ENCODE assay signal across 23 mouse cellular contexts in the genomic region with DNA sequence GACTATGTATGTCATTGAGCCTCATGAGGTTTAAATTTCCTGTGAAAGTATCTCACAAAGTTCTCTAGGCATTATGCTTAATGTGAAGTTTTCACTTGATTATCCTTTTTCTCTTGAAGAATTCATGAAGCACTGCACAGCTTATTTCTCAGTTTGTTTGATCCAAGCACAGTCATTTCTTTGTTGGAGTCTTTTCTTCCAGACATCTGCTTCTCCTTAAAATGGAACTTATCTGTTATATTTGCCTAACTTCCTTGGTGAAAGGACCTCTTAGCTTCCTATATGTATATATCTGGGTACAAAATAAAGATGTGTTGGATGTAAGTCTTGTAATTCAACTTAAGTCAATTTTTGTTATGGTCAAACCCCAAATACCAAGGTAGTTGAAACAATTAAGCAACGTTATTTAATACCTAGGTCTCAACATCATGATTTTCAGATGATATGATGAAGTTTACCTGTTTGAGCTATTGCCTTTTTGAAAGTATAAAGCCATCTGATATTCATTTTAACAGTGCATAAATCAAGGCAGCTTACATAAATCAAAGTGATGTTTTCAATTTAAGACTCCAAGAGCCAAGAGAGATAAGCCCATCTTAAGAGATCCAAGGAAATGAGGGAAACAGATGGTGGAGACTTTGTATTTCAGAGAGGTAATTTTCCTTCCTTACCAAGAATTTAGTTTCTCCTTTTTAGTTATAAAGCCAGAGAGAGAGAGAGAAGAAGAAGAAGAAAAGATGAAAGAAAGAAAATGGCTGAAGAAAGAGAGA.
A peak's percentile ranks its signal among the peaks of the same experiment; 100 is the strongest.
DNase-seq lines count a peak whose midpoint lies in the region; ATAC-seq and TF ChIP-seq lines count a peak whose summit lies in the region.
"Had no signal": no experiment of that assay in that cellular context is flagged by ENCODE, and none has a peak within 500 bp of the region (broad histone marks: within the 10 kb centered on the region; RNA-seq: fewer than 3 reads in every experiment).

No protein-coding gene starts in this region.

- no peak overlapping the region for H3K4me2 ChIP-seq in limb, embryonic 14.5 days (replicated peaks; ENCODE audit: low read depth, low read length, severe bottlenecking)
- H3K4me2 ChIP-seq in hindbrain, embryonic 11.5 days (replicated peaks; ENCODE audit: low read depth, low read length): no peak overlapping the region
- H3K4me2 ChIP-seq: embryonic facial prominence, embryonic 12.5 days; forebrain, embryonic 12.5 days; hindbrain, embryonic 14.5 days had no signal

- H3K9me3 ChIP-seq in limb, embryonic 14.5 days (ENCODE audit: control insufficient read depth, low read length): no peaks in the 10 kb centered on the region
- H3K9me3 ChIP-seq in limb, embryonic 10.5 days (replicated peaks): no peaks in the 10 kb centered on the region
- H3K9me3 ChIP-seq in hindbrain, embryonic 11.5 days (ENCODE audit: control insufficient read depth, low read length): no peaks in the 10 kb centered on the region
- H3K9me3 ChIP-seq: embryonic facial prominence, embryonic 12.5 days; forebrain, embryonic 12.5 days; heart, embryonic 10.5 days had no signal

- no peaks in the 10 kb centered on the region for H3K36me3 ChIP-seq in limb, embryonic 14.5 days (ENCODE audit: control insufficient read depth, insufficient read depth, low read length)
- no peaks in the 10 kb centered on the region for H3K36me3 ChIP-seq in limb, embryonic 10.5 days
- no peaks in the 10 kb centered on the region for H3K36me3 ChIP-seq in hindbrain, embryonic 11.5 days (ENCODE audit: control insufficient read depth, insufficient read depth, low read length)
- H3K36me3 ChIP-seq: embryonic facial prominence, embryonic 12.5 days; forebrain, embryonic 12.5 days; heart, embryonic 10.5 days had no signal

- WGBS in limb, embryonic 14.5 days: 54% methylated on average over 1 of the region's 1 CpGs
- 63% methylated on average over 1 of the region's 1 CpGs for WGBS in limb, embryonic 10.5 days
- WGBS in hindbrain, embryonic 11.5 days: 77% methylated on average over 1 of the region's 1 CpGs

- H3K4me3 ChIP-seq in limb, embryonic 14.5 days (replicated peaks; ENCODE audit: low read length): no peak overlapping the region
- H3K4me3 ChIP-seq in limb, embryonic 10.5 days: no peak overlapping the region
- H3K4me3 ChIP-seq in hindbrain, embryonic 11.5 days (ENCODE audit: low read depth, low read length): no peak overlapping the region
- H3K4me3 ChIP-seq: embryonic facial prominence, embryonic 12.5 days; forebrain, embryonic 12.5 days; heart, embryonic 10.5 days had no signal

- H3K4me1 ChIP-seq in limb, embryonic 14.5 days (ENCODE audit: control insufficient read depth, insufficient read depth, low read length): no peaks in the 10 kb centered on the region
- H3K4me1 ChIP-seq in limb, embryonic 10.5 days: no peaks in the 10 kb centered on the region
- H3K4me1 ChIP-seq in hindbrain, embryonic 11.5 days (replicated peaks; ENCODE audit: control insufficient read depth, insufficient read depth, low read length): no peaks in the 10 kb centered on the region
- H3K4me1 ChIP-seq: embryonic facial prominence, embryonic 12.5 days; forebrain, embryonic 12.5 days; heart, embryonic 10.5 days had no signal

- no peaks in the 10 kb centered on the region for H3K27me3 ChIP-seq in limb, embryonic 14.5 days (ENCODE audit: control insufficient read depth, insufficient read depth, low read length)
- no peaks in the 10 kb centered on the region for H3K27me3 ChIP-seq in limb, embryonic 10.5 days (ENCODE audit: low read depth, poor library complexity, severe bottlenecking)
- H3K27me3 ChIP-seq in hindbrain, embryonic 11.5 days (ENCODE audit: control insufficient read depth, insufficient read depth, low read length): no peaks in the 10 kb centered on the region
- H3K27me3 ChIP-seq: embryonic facial prominence, embryonic 12.5 days; forebrain, embryonic 12.5 days; Patski had no signal

- no peak for TF ChIP-seq POLR2A in limb, embryonic 14.5 days (IDR thresholded peaks at IDR 0.05; ENCODE audit: borderline replicate concordance, extremely low read depth, insufficient read depth, insufficient read length)

- no peak overlapping the region for H3K27ac ChIP-seq in limb, embryonic 14.5 days (replicated peaks; ENCODE audit: low read depth, low read length)
- no peak overlapping the region for H3K27ac ChIP-seq in limb, embryonic 10.5 days
- no peak overlapping the region for H3K27ac ChIP-seq in hindbrain, embryonic 11.5 days (ENCODE audit: low read depth, low read length)
- H3K27ac ChIP-seq: embryonic facial prominence, embryonic 12.5 days; forebrain, embryonic 12.5 days; heart, embryonic 10.5 days; hindbrain, embryonic 14.5 days had no signal

- peak; percentile 29 for DNase-seq in embryo, embryonic 10.5 days (ENCODE audit: low spot score)
- DNase-seq in embryo, embryonic 9.5 days (ENCODE audit: extremely low spot score): no peak
- peak; percentile 40 for DNase-seq in limb, embryonic 14.5 days (ENCODE audit: low spot score)
- DNase-seq in limb, embryonic 10.5 days (ENCODE audit: low spot score): no peak
- peak; percentile 53 for DNase-seq in mesoderm, embryonic 11.5 days (ENCODE audit: low read depth, low spot score)
- DNase-seq in hindbrain, embryonic 11.5 days (ENCODE audit: low spot score): no peak
- DNase-seq in kidney, postnatal 4 days: no peak
- DNase-seq: adrenal gland, postnatal 14 days; cerebellum, adult 18-20 months; cerebellum, adult 9-11 months; cerebellum, postnatal 36 days; heart, adult 18-20 months; heart, postnatal 10 days; heart, postnatal 4 days; kidney, adult 8-10 months had no signal

- H3K9ac ChIP-seq in limb, embryonic 14.5 days (ENCODE audit: low read depth, low read length, severe bottlenecking): no peak overlapping the region
- no peak overlapping the region for H3K9ac ChIP-seq in hindbrain, embryonic 11.5 days (ENCODE audit: low read depth, low read length)
- H3K9ac ChIP-seq: embryonic facial prominence, embryonic 12.5 days; forebrain, embryonic 12.5 days; hindbrain, embryonic 14.5 days had no signal

- ATAC-seq in limb, embryonic 14.5 days (ENCODE audit: low FRiP score, low read depth): no peak
- no peak for ATAC-seq in hindbrain, embryonic 11.5 days (ENCODE audit: low FRiP score)
- ATAC-seq: activated CD4-positive, CD25-positive, alpha-beta regulatory T cell, adult 4 months; forebrain, embryonic 16.5 days; intestine, postnatal 0 days; Patski had no signal

Comparison
In these comparisons a context has a peak if more than half of its experiments do, and no peak if none do; other contexts are left out.
1. DNase-seq: peak in embryo, embryonic 10.5 days (single experiment), limb, embryonic 14.5 days (single experiment) and mesoderm, embryonic 11.5 days (single experiment); none in embryo, embryonic 9.5 days (single experiment), limb, embryonic 10.5 days (single experiment), hindbrain, embryonic 11.5 days (single experiment) and kidney, postnatal 4 days (0 of 2).